Mouse (Mus musculus): ENCODE results near the gene Dctn1. TPM values are rescaled to one million over a fixed set of nuclear protein-coding genes. Genes with fewer than 3 reads are reported as not detected.

The Dctn1 gene
- polyA plus RNA-seq, 1 experiment from 2014 or later, result 164 TPM

DNA sequence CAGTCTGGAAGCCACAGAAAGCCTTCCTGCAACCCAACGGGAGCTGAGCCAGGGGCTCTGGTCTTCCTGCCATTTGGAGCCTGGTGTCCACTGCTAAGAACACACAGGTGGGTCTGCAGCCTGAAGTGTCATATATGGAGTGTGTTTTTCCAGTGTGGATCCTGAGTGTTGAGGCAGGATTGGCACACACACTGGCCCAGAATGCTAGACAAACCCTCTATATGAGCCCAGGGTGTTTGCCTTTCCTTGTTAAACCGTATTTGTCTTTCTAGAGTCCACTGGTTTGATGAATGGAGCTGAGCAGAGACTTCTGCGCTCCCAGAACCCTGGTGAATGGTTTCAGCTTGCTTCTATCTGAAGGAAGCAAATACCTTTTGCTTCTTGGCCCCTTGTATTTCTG, 54.1 kb downstream of the Dctn1 start, which contains the start of gene Slc4a5:
Slc4a5 (plus strand) TSS at position 15 of the 400 bp plus-strand sequence.
- 80% methylated on average over 3 of the region's 3 CpGs for WGBS
- H3K4me2 ChIP-seq (ENCODE audit: low read length), result no peak within 1 kb of the TSS
- H3K27me3 ChIP-seq (ENCODE audit: control insufficient read depth, insufficient read depth, low read depth, low read length), result no peaks in the 10 kb centered on the region
- no peak within 1 kb of the TSS for H3K9ac ChIP-seq (ENCODE audit: low read depth, low read length)
- H3K4me1 ChIP-seq (ENCODE audit: control insufficient read depth, insufficient read depth, low read length), result peaks cover 2% of the 10 kb centered on the region; the same call in 1 of the 2 replicates
- H3K27ac ChIP-seq (ENCODE audit: low read length), result no peak within 1 kb of the TSS
- H3K36me3 ChIP-seq (ENCODE audit: control insufficient read depth, insufficient read depth, low read length), result no peaks in the 10 kb centered on the region
- ATAC-seq, result no peak
- no peaks in the 10 kb centered on the region for H3K9me3 ChIP-seq (replicated peaks; ENCODE audit: control insufficient read depth, low read length, poor library complexity, severe bottlenecking)
- H3K4me3 ChIP-seq (ENCODE audit: low read depth, low read length), result no peak within 1 kb of the TSS

DNA sequence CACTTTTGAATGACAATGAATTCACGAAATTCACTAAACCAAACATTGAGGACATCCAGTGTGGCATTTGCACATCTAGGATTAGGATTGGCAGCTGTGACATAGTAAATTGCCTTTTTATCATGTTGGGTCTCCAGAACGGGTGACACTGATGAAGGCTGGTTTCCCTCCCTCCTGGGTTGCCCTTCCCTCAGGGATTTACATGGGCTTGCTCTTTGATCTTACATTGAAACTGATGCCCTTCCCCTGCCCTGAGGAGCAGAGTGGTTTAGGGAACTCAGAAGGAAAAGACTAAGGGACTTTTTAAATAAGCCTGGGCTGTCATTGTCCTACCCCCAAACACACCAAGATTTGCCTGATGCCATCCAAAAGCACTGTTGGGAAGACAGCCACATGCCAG, 65.8 kb downstream of the Dctn1 start:
- no peak for ATAC-seq
- 36% methylated on average over 2 of the region's 2 CpGs for WGBS
- Histone ChIP-seq H3K27ac (ENCODE audit: low read length) (no peak overlapping the region), H3K4me3 (ENCODE audit: low read depth, low read length) (no peak overlapping the region), H3K36me3 (ENCODE audit: control insufficient read depth, insufficient read depth, low read length) (no peaks in the 10 kb centered on the region), H3K9ac (ENCODE audit: low read depth, low read length) (no peak overlapping the region), H3K27me3 (ENCODE audit: control insufficient read depth, insufficient read depth, low read depth, low read length) (peaks cover 5% of the 10 kb centered on the region), H3K9me3 (replicated peaks; ENCODE audit: control insufficient read depth, low read length, poor library complexity, severe bottlenecking) (no peaks in the 10 kb centered on the region), H3K4me1 (ENCODE audit: control insufficient read depth, insufficient read depth, low read length) (peaks cover 3% of the 10 kb centered on the region; the same call in 1 of the 2 replicates), H3K4me2 (ENCODE audit: low read length) (no peak overlapping the region)

DNA sequence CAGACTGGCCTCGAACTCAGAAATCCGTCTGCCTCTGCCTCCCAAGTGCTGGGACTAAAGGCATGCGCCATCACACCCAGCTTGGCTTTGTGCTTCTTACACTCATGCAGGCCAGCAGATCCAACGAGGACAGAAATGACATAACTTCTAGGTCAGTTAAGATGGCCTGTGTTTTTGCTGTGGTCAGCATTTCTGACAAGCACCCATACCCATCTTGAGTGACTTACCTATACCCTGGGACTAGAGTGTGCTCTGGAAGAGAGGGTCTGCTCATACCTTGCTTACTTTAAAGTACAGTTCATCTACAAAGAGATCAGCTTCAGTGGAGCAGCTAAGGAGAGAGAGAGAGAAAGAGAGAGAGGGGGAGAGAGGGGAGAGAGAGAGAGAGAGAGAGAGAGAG, 67.6 kb downstream of the Dctn1 start:
- H3K4me3 ChIP-seq (ENCODE audit: low read depth, low read length), result no peak overlapping the region
- no peak for ATAC-seq
- H3K9ac ChIP-seq (ENCODE audit: low read depth, low read length), result no peak overlapping the region
- peaks cover 7% of the 10 kb centered on the region for H3K4me1 ChIP-seq (ENCODE audit: control insufficient read depth, insufficient read depth, low read length)
- peaks cover 5% of the 10 kb centered on the region for H3K27me3 ChIP-seq (ENCODE audit: control insufficient read depth, insufficient read depth, low read depth, low read length)
- no peak overlapping the region for H3K4me2 ChIP-seq (ENCODE audit: low read length)
- no peaks in the 10 kb centered on the region for H3K36me3 ChIP-seq (ENCODE audit: control insufficient read depth, insufficient read depth, low read length)
- 77% methylated on average over 4 of the region's 4 CpGs for WGBS
- H3K9me3 ChIP-seq (replicated peaks; ENCODE audit: control insufficient read depth, low read length, poor library complexity, severe bottlenecking), result no peaks in the 10 kb centered on the region
- no peak overlapping the region for H3K27ac ChIP-seq (ENCODE audit: low read length)

DNA sequence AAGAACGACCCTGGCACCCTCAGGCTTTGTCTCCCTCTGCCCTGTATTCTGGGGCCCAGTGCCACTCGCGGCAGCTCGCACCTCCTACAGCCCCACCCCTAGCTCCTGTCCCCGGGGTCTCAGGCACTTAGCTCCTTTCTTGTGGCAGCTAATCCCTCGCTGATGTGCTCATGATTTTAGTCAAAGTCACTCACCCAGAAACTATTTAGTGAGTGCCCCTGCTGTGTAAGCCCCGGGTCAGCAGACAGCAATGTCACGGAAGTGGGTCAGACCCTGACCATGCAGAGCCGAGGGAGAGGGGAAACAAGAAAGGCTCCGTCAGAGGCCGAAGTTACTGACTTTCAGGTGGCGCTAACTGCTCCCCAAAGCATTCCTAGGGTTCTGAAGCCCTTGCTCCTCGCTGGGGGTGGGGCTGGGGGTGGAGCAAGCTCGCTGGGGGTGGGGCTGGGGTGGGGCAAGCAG, 68.6 kb downstream of the Dctn1 start:
- Histone ChIP-seq H3K4me3 (ENCODE audit: low read depth, low read length) (no peak overlapping the region), H3K27me3 (ENCODE audit: control insufficient read depth, insufficient read depth, low read depth, low read length) (peaks cover 5% of the 10 kb centered on the region), H3K4me2 (ENCODE audit: low read length) (peak overlapping the region; percentile 37), H3K27ac (ENCODE audit: low read length) (no peak overlapping the region), H3K9ac (ENCODE audit: low read depth, low read length) (peak overlapping the region; percentile 25; the same call in 1 of the 2 replicates), H3K9me3 (replicated peaks; ENCODE audit: control insufficient read depth, low read length, poor library complexity, severe bottlenecking) (no peaks in the 10 kb centered on the region), H3K4me1 (ENCODE audit: control insufficient read depth, insufficient read depth, low read length) (peaks cover 7% of the 10 kb centered on the region), H3K36me3 (ENCODE audit: control insufficient read depth, insufficient read depth, low read length) (no peaks in the 10 kb centered on the region)
- ATAC-seq, result no peak
- WGBS, result 3% methylated on average over 13 of the region's 14 CpGs

DNA sequence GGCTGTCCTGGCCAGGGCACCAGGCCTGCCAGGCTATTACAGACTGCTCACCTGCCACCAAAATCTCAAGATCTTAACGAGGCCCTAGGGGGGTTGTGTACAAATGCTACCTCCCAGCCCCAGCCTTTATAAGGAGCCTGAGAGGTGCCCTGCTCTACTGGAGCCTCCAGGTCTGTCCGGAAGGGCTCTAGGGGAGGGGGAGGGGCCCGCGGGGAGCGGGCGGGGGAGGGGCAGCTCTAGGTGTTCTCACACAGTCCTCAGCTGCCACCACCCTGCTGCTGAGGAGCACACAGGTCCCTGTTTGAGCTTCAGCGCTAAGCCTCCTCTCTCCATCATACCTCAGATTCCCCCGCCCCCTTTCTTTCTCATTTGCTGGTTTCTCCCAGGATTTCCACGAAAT, 71.4 kb downstream of the Dctn1 start:
- Histone ChIP-seq H3K27me3 (ENCODE audit: control insufficient read depth, insufficient read depth, low read depth, low read length) (peaks cover 5% of the 10 kb centered on the region), H3K27ac (ENCODE audit: low read length) (no peak overlapping the region), H3K4me2 (ENCODE audit: low read length) (peak overlapping the region; percentile 34), H3K4me3 (ENCODE audit: low read depth, low read length) (no peak overlapping the region), H3K9me3 (replicated peaks; ENCODE audit: control insufficient read depth, low read length, poor library complexity, severe bottlenecking) (no peaks in the 10 kb centered on the region), H3K36me3 (ENCODE audit: control insufficient read depth, insufficient read depth, low read length) (no peaks in the 10 kb centered on the region), H3K9ac (ENCODE audit: low read depth, low read length) (peak overlapping the region; percentile 22; the same call in 1 of the 2 replicates), H3K4me1 (ENCODE audit: control insufficient read depth, insufficient read depth, low read length) (peaks cover 7% of the 10 kb centered on the region)
- 2% methylated on average over 7 of the region's 9 CpGs for WGBS
- ATAC-seq, result peak; percentile 60; the same call in 1 of the 2 replicates

DNA sequence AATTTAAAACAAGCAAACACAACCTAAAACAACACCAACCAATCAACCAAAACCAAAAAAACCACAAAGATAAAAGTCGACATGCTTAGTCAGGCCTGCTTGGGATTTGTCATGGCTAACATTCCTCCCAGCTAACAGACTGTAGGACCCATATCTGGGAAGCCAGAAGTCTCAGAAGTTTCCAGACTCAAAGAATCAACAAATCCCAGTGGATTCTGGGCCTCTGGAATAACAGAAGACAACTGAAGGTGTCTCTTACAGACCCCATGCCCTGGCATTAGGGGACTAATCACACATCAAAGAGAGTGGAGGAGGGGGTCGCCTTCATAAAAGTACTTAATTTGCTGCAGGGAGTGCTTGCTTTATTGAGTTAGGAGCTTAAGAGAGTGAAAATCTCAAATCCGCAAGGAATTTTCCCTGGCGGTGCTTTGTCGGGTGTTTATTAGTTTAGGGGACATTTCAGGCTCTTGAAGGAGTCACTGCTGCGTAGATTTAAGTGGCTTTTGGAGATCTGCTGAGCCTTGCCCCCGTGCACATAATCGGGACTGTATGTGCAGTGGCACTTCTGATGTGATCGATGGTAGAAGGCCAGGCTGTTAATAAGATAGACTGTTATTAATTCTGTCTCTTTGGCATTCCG, 78.8 kb downstream of the Dctn1 start:
- 19% methylated on average over 10 of the region's 10 CpGs for WGBS
- H3K36me3 ChIP-seq (ENCODE audit: control insufficient read depth, insufficient read depth, low read length), result no peaks in the 10 kb centered on the region
- no peaks in the 10 kb centered on the region for H3K27me3 ChIP-seq (ENCODE audit: control insufficient read depth, insufficient read depth, low read depth, low read length)
- H3K9me3 ChIP-seq (replicated peaks; ENCODE audit: control insufficient read depth, low read length, poor library complexity, severe bottlenecking), result no peaks in the 10 kb centered on the region
- H3K27ac ChIP-seq (ENCODE audit: low read length), result no peak overlapping the region
- H3K4me3 ChIP-seq (ENCODE audit: low read depth, low read length), result no peak overlapping the region
- no peaks in the 10 kb centered on the region for H3K4me1 ChIP-seq (ENCODE audit: control insufficient read depth, insufficient read depth, low read length)
- no peak overlapping the region for H3K9ac ChIP-seq (ENCODE audit: low read depth, low read length)
- no peak for ATAC-seq
- no peak overlapping the region for H3K4me2 ChIP-seq (ENCODE audit: low read length)

DNA sequence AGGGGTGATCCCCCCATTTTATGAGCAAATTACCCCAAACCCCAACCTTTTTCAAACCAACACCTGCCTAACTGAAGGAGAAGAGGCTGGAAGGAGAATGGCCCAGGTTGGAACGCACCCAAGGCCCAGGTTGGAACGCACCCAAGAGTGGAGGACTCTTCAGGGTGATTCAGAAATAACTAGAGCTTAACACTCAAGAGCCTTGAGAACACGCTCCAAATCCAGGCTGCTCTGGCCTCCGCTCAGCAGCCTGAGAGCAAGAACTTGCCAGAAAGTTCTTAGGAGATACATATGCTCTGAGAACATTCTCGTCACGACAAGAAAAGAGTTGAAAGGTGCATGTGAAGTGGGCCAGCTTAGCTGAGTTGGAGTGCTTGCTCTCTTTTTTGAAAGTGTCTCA, 79.4 kb downstream of the Dctn1 start:
- 79% methylated on average over 6 of the region's 6 CpGs for WGBS
- Histone ChIP-seq H3K4me1 (ENCODE audit: control insufficient read depth, insufficient read depth, low read length) (no peaks in the 10 kb centered on the region), H3K9me3 (replicated peaks; ENCODE audit: control insufficient read depth, low read length, poor library complexity, severe bottlenecking) (no peaks in the 10 kb centered on the region), H3K4me2 (ENCODE audit: low read length) (no peak overlapping the region), H3K4me3 (ENCODE audit: low read depth, low read length) (no peak overlapping the region), H3K27me3 (ENCODE audit: control insufficient read depth, insufficient read depth, low read depth, low read length) (no peaks in the 10 kb centered on the region), H3K9ac (ENCODE audit: low read depth, low read length) (no peak overlapping the region), H3K36me3 (ENCODE audit: control insufficient read depth, insufficient read depth, low read length) (no peaks in the 10 kb centered on the region), H3K27ac (ENCODE audit: low read length) (no peak overlapping the region)
- no peak for ATAC-seq

DNA sequence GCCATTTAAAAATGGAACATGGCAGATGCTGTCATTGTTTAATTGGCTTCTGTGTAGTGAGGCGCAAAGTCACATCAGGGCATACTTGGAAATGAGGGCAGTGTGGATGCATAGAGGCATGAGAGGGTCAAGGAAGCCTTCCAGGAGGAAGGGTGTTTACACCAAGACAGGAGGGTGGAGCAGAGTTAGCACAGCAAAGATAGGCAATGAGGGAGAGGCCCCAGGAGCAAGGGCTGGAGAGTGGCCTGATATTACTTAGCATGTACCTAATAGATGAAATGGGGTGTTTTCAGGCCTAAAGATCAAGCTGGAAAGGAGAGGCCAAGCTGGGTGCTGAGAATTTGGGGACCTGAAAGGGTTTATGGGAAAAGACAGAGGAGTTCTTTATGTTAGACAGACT, 80.3 kb downstream of the Dctn1 start:
- Histone ChIP-seq H3K4me1 (ENCODE audit: control insufficient read depth, insufficient read depth, low read length) (no peaks in the 10 kb centered on the region), H3K27ac (ENCODE audit: low read length) (no peak overlapping the region), H3K4me3 (ENCODE audit: low read depth, low read length) (no peak overlapping the region), H3K9ac (ENCODE audit: low read depth, low read length) (no peak overlapping the region), H3K4me2 (ENCODE audit: low read length) (no peak overlapping the region), H3K9me3 (replicated peaks; ENCODE audit: control insufficient read depth, low read length, poor library complexity, severe bottlenecking) (no peaks in the 10 kb centered on the region), H3K36me3 (ENCODE audit: control insufficient read depth, insufficient read depth, low read length) (no peaks in the 10 kb centered on the region), H3K27me3 (ENCODE audit: control insufficient read depth, insufficient read depth, low read depth, low read length) (no peaks in the 10 kb centered on the region)
- WGBS, result 97% methylated on average over 1 of the region's 1 CpGs
- no peak for ATAC-seq

DNA sequence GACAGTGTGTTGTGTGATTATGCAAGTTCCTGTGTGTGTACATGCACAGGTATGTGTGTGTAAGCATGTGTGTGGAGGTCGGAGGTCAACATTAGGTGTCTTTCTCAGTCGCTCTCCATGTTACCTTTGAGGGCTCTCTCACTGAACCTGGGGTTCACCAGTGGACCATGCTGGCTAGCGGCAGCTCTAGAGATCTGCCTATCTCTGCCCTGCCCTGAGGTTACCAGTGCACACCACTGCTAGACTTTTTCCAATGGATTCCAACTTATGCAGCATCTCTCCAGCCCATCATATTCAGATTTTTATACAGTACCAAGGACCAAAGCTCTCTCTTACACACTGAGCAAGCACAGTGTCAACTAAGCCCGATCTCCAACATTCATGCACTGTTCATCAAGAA, 81.0 kb downstream of the Dctn1 start:
- H3K4me2 ChIP-seq (ENCODE audit: low read length), result no peak overlapping the region
- no peak for ATAC-seq
- H3K4me1 ChIP-seq (ENCODE audit: control insufficient read depth, insufficient read depth, low read length), result no peaks in the 10 kb centered on the region
- H3K27me3 ChIP-seq (ENCODE audit: control insufficient read depth, insufficient read depth, low read depth, low read length), result no peaks in the 10 kb centered on the region
- no peak overlapping the region for H3K27ac ChIP-seq (ENCODE audit: low read length)
- no peak overlapping the region for H3K9ac ChIP-seq (ENCODE audit: low read depth, low read length)
- H3K36me3 ChIP-seq (ENCODE audit: control insufficient read depth, insufficient read depth, low read length), result no peaks in the 10 kb centered on the region
- no peak overlapping the region for H3K4me3 ChIP-seq (ENCODE audit: low read depth, low read length)
- no peaks in the 10 kb centered on the region for H3K9me3 ChIP-seq (replicated peaks; ENCODE audit: control insufficient read depth, low read length, poor library complexity, severe bottlenecking)
- whole genome bisulfite sequencing, result 97% methylated on average over 4 of the region's 4 CpGs
